Mouse (Mus musculus) hindbrain, embryonic 12.5 days (tissue): ENCODE measurements around the gene Bfsp1. TPM values are rescaled to one million over a fixed set of nuclear protein-coding genes. Genes with fewer than 3 reads are reported as not detected.

Experiments used
- ATAC-seq: fragments of 200-750 bp; cut with Nextera tagmentation; 2 replicates; pipeline ENCODE4 v1.8.0; 2017; ENCODE audit warnings: moderate TSS enrichment; ENCODE audit not compliant: low FRiP score
- H3K27ac ChIP-seq: fragments of 300-500 bp; sonication (generic); 2 replicates; pipeline ENCODE4 v1.5.1; 2016; ENCODE audit warnings: mild to moderate bottlenecking
- H3K27me3 ChIP-seq: fragments of 300-500 bp; sonication (generic); 2 replicates; pipeline ENCODE4 v1.6.1; 2016; ENCODE audit warnings: mild to moderate bottlenecking
- H3K36me3 ChIP-seq: fragments of 300-500 bp; sonication (generic); 2 replicates; pipeline ENCODE4 v1.6.1; 2016; ENCODE audit warnings: mild to moderate bottlenecking
- H3K4me1 ChIP-seq: fragments of 300-500 bp; sonication (generic); 2 replicates; pipeline ENCODE4 v1.6.1; 2016
- H3K4me2 ChIP-seq: fragments of 300-500 bp; sonication (generic); replicated peaks from 2 replicates; pipeline ENCODE4 v1.6.1; 2016; ENCODE audit warnings: mild to moderate bottlenecking
- H3K4me3 ChIP-seq: fragments of 300-500 bp; sonication (generic); 2 replicates; pipeline ENCODE4 v1.5.1; 2016; ENCODE audit warnings: mild to moderate bottlenecking
- H3K9ac ChIP-seq: fragments of 300-500 bp; sonication (generic); 2 replicates; pipeline ENCODE4 v1.6.1; 2016; ENCODE audit warnings: mild to moderate bottlenecking, moderate library complexity
- H3K9me3 ChIP-seq: fragments of 300-500 bp; sonication (generic); replicated peaks from 2 replicates; pipeline ENCODE4 v1.6.1; 2016; ENCODE audit warnings: mild to moderate bottlenecking
- WGBS: fragments of 180-500 bp; shearing (Covaris S2); methylation state at CpG from one replicate; pipeline ENCODE4 v1.1.7; 2016; 5-methylcytosine and 5-hydroxymethylcytosine counted together
- polyA plus RNA-seq: library from polyadenylated mRNA; unstranded; fragments of >200 nt; fragmentation: Nextera tagmentation; extraction: Ambion mirVana; gene quantifications from 2 replicates; pipeline ENCODE4 v1.2.1, GENCODE M21; 2016

Gene Bfsp1
- polyA plus RNA-seq = 2.3 and 2.4 TPM in 2 replicates

- H3K27ac ChIP-seq = peak within 1 kb of the TSS; percentile 50; the same call in 1 of the 2 replicates
- H3K27me3 ChIP-seq = peaks cover 9% of the 10 kb centered on the region; the same call in 1 of the 2 replicates
- H3K4me2 ChIP-seq = peak within 1 kb of the TSS; percentile 76
- H3K9me3 ChIP-seq = no peaks in the 10 kb centered on the region
- 2% methylated on average over 83 of the region's 86 CpGs for WGBS
- H3K4me1 ChIP-seq = peaks cover 3% of the 10 kb centered on the region; the same call in 1 of the 2 replicates
- peak; percentile 86 for ATAC-seq
- H3K4me3 ChIP-seq = peak within 1 kb of the TSS; percentile 50
- H3K36me3 ChIP-seq = no peaks in the 10 kb centered on the region
- peak within 1 kb of the TSS; percentile 80 for H3K9ac ChIP-seq
These were observed at the start of gene Bfsp1 for GRCm38 (mm10) chr2:143862484-143863231. Gene Bfsp1 (minus strand): TSS chr2:143863173.

GRCm38 (mm10) chr2:143912199-143912598 lies 49.2 kb upstream of the Bfsp1 start:
- Histone ChIP-seq H3K4me1 (peaks cover 11% of the 10 kb centered on the region), H3K27me3 (no peaks in the 10 kb centered on the region), H3K36me3 (no peaks in the 10 kb centered on the region), H3K9me3 (no peaks in the 10 kb centered on the region), H3K9ac (no peak overlapping the region), H3K4me3 (no peak overlapping the region), H3K4me2 (no peak overlapping the region), H3K27ac (no peak overlapping the region)
- no peak for ATAC-seq
- 94% methylated on average over 2 of the region's 2 CpGs for WGBS

- WGBS = 72% methylated on average over 2 of the region's 2 CpGs
- H3K27me3 ChIP-seq = no peaks in the 10 kb centered on the region
- no peaks in the 10 kb centered on the region for H3K9me3 ChIP-seq
- no peak overlapping the region for H3K4me2 ChIP-seq
- H3K4me1 ChIP-seq = no peaks in the 10 kb centered on the region
- H3K4me3 ChIP-seq = no peak overlapping the region
- H3K9ac ChIP-seq = no peak overlapping the region
- no peak overlapping the region for H3K27ac ChIP-seq
- H3K36me3 ChIP-seq = no peaks in the 10 kb centered on the region
- ATAC-seq = no peak
These were observed 46.3 kb upstream of the Bfsp1 start for GRCm38 (mm10) chr2:143909230-143909629.

GRCm38 (mm10) chr2:143904896-143905295 lies 41.9 kb upstream of the Bfsp1 start:
- Histone ChIP-seq H3K27me3 (no peaks in the 10 kb centered on the region), H3K36me3 (no peaks in the 10 kb centered on the region), H3K27ac (no peak overlapping the region), H3K9ac (no peak overlapping the region), H3K4me1 (no peaks in the 10 kb centered on the region), H3K4me3 (no peak overlapping the region), H3K4me2 (no peak overlapping the region), H3K9me3 (no peaks in the 10 kb centered on the region)
- no peak for ATAC-seq
- 81% methylated on average over 5 of the region's 5 CpGs for WGBS

GRCm38 (mm10) chr2:143903376-143904045 lies 40.5 kb upstream of the Bfsp1 start:
- Histone ChIP-seq H3K4me2 (no peak overlapping the region), H3K27me3 (no peaks in the 10 kb centered on the region), H3K4me3 (no peak overlapping the region), H3K9ac (no peak overlapping the region), H3K4me1 (no peaks in the 10 kb centered on the region), H3K36me3 (no peaks in the 10 kb centered on the region), H3K27ac (no peak overlapping the region), H3K9me3 (no peaks in the 10 kb centered on the region)
- 82% methylated on average over 9 of the region's 9 CpGs for WGBS
- ATAC-seq = no peak

- Histone ChIP-seq H3K36me3 (no peaks in the 10 kb centered on the region), H3K27ac (no peak overlapping the region)
These were observed 37.9 kb upstream of the Bfsp1 start for GRCm38 (mm10) chr2:143900821-143901351.

GRCm38 (mm10) chr2:143899470-143900220 lies 36.7 kb upstream of the Bfsp1 start:
- H3K36me3 ChIP-seq = no peaks in the 10 kb centered on the region
- 89% methylated on average over 9 of the region's 9 CpGs for WGBS
- H3K4me3 ChIP-seq = no peak overlapping the region
- H3K9me3 ChIP-seq = no peaks in the 10 kb centered on the region
- no peak overlapping the region for H3K4me2 ChIP-seq
- no peak overlapping the region for H3K9ac ChIP-seq
- no peak for ATAC-seq
- H3K4me1 ChIP-seq = no peaks in the 10 kb centered on the region
- no peak overlapping the region for H3K27ac ChIP-seq
- H3K27me3 ChIP-seq = no peaks in the 10 kb centered on the region

More at GRCm38 (mm10) chr2:143900821-143901351, 37.9 kb upstream of the Bfsp1 start:
- no peak overlapping the region for H3K4me3 ChIP-seq
- H3K4me1 ChIP-seq = no peaks in the 10 kb centered on the region
- 73% methylated on average over 5 of the region's 5 CpGs for WGBS
- no peaks in the 10 kb centered on the region for H3K27me3 ChIP-seq
- no peak overlapping the region for H3K4me2 ChIP-seq
- no peak overlapping the region for H3K9ac ChIP-seq
- no peak for ATAC-seq
- no peaks in the 10 kb centered on the region for H3K9me3 ChIP-seq

GRCm38 (mm10) chr2:143891302-143892048 lies 28.5 kb upstream of the Bfsp1 start:
- Histone ChIP-seq H3K9me3 (no peaks in the 10 kb centered on the region), H3K4me1 (no peaks in the 10 kb centered on the region), H3K27ac (no peak overlapping the region), H3K4me2 (no peak overlapping the region), H3K27me3 (no peaks in the 10 kb centered on the region), H3K36me3 (no peaks in the 10 kb centered on the region), H3K9ac (no peak overlapping the region), H3K4me3 (no peak overlapping the region)
- no peak for ATAC-seq
- WGBS = 89% methylated on average over 10 of the region's 10 CpGs

GRCm38 (mm10) chr2:143889860-143890433 lies 27.0 kb upstream of the Bfsp1 start:
- Histone ChIP-seq H3K4me2 (no peak overlapping the region), H3K27me3 (no peaks in the 10 kb centered on the region), H3K4me1 (no peaks in the 10 kb centered on the region), H3K27ac (no peak overlapping the region), H3K9ac (no peak overlapping the region), H3K4me3 (no peak overlapping the region), H3K9me3 (no peaks in the 10 kb centered on the region), H3K36me3 (no peaks in the 10 kb centered on the region)
- ATAC-seq = no peak
- WGBS = 59% methylated on average over 12 of the region's 12 CpGs

- no peak for ATAC-seq
- no peaks in the 10 kb centered on the region for H3K9me3 ChIP-seq
- no peak overlapping the region for H3K4me3 ChIP-seq
- 85% methylated on average over 15 of the region's 15 CpGs for WGBS
- no peak overlapping the region for H3K4me2 ChIP-seq
- no peak overlapping the region for H3K9ac ChIP-seq
- no peak overlapping the region for H3K27ac ChIP-seq
- no peaks in the 10 kb centered on the region for H3K27me3 ChIP-seq
- H3K36me3 ChIP-seq = no peaks in the 10 kb centered on the region
- no peaks in the 10 kb centered on the region for H3K4me1 ChIP-seq
These were observed 26.3 kb upstream of the Bfsp1 start for GRCm38 (mm10) chr2:143889131-143889859.
